12 mouse cellular contexts compared by ENCODE assay signal in the genomic region with DNA sequence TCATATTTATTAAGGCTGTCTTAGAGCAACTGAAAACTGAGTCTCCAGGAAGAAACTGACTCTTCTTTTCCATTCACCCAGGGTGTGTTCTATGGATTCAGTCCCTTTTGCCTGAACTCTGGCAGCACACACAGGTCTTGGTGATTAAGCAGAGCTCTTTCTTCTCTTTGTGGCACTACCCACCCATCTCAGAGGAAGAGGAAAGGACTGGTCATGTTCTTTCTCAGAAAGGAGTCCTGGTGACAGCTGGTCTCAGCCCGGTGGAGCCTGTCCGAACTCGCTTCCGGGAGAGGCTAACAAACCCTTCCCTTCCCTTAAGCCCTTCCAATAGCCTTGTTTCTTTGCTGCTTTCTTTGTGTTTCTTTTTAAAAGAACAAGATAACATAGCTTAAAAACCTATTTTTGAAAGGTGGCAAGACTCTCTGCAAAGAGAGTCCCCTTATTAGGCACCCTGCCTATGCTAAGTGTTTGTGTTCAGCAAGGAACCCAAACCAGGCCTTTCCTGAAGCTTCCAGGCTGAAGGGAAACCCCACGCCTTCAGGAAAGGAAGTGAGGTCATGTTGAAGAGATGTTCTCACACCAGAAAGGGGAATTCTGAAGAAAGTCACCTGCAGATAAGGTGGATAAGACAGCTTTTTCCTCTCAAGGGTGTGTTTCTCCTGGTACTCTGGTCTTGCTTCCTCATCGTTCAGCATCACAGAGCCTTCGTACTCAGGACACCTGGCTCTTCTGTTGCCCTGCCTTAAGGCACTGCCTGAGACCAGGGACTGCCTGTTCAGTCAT. TPM values are rescaled to one million over a fixed set of nuclear protein-coding genes. Genes with fewer than 3 reads are reported as not detected.
DNase-seq lines count a peak whose midpoint lies in the region.
"Had no signal": no experiment of that assay in that cellular context is flagged by ENCODE, and none has a peak within 500 bp of the region (broad histone marks: within the 10 kb centered on the region; RNA-seq: fewer than 3 reads in every experiment).

No protein-coding gene starts in this region.

- DNase-seq in heart, adult 11 months, result peak; percentile 94
- DNase-seq in heart, adult 8-10 months (ENCODE audit: low spot score), result no peak
- peak; percentile 4 for DNase-seq in kidney, adult 18-20 months
- DNase-seq in kidney, postnatal 25 days, result no peak
- DNase-seq in A20 (ENCODE audit: low read depth, low spot score), result peak; percentile 21
- peak; percentile 13 for DNase-seq in induced T-regulatory cell, adult 2 months (ENCODE audit: low read depth)
- no peak for DNase-seq in layer of hippocampus, adult 9-11 months
- DNase-seq in cerebellum, adult 11-12 months, result no peak
- DNase-seq: cerebellum, adult 9-11 months; gastrocnemius, postnatal 10 days; left cerebral cortex, postnatal 4 days; right cerebral cortex, postnatal 14 days had no signal

RNA-seq across cellular contexts. Expression of a gene that starts 11.2 kb away (rescaled TPM):
- 10 to 100 TPM; 20.2 to 32.3 (median 24.9) TPM for total RNA-seq in heart, adult 8-10 months (2022)
- total RNA-seq: left cerebral cortex, postnatal 4 days had no signal

Comparison
In these comparisons a context has a peak if more than half of its experiments do, and no peak if none do; other contexts are left out.
1. DNase-seq: peak in heart, adult 11 months (single experiment), kidney, adult 18-20 months (single experiment), A20 (single experiment) and induced T-regulatory cell, adult 2 months (single experiment); none in heart, adult 8-10 months (single experiment), kidney, postnatal 25 days (0 of 2), layer of hippocampus, adult 9-11 months (single experiment) and cerebellum, adult 11-12 months (single experiment).